Mouse (Mus musculus): ENCODE data around the gene Zfp870. TPM values are rescaled to one million over a fixed set of nuclear protein-coding genes. Genes with fewer than 3 reads are reported as not detected.

Gene Zfp870
- polyA plus RNA-seq, 1 experiment from 2014 or later: 9.8 TPM

- DNase-seq (ENCODE audit: low spot score) (no peak), ATAC-seq (ENCODE audit: insufficient number of reproducible peaks, low FRiP score, low TSS enrichment, low read depth) (no peak)
- Histone ChIP-seq H3K9me3 (ENCODE audit: control insufficient read depth, low read length) (no peaks in the 10 kb centered on the region), H3K4me1 (ENCODE audit: control insufficient read depth, insufficient read depth, low read length) (no peaks in the 10 kb centered on the region), H3K27ac (replicated peaks; ENCODE audit: low read depth, low read length) (no peak overlapping the region), H3K9ac (ENCODE audit: low read length) (no peak overlapping the region), H3K36me3 (ENCODE audit: control insufficient read depth, insufficient read depth, low read length) (no peaks in the 10 kb centered on the region), H3K4me2 (ENCODE audit: low read depth, severe bottlenecking) (no peak overlapping the region), H3K27me3 (ENCODE audit: control insufficient read depth, insufficient read depth, low read length) (no peaks in the 10 kb centered on the region), H3K4me3 (ENCODE audit: low read depth, low read length) (no peak overlapping the region)
- WGBS: 74% methylated on average over 10 of the region's 10 CpGs
These were observed 14.7 kb upstream of the Zfp870 start for GRCm38 (mm10) chr17:32906172-32906571.

GRCm38 (mm10) chr17:32905239-32905638, 13.8 kb upstream of the Zfp870 start:
- no peak overlapping the region for H3K9ac ChIP-seq (ENCODE audit: low read length)
- DNase-seq (ENCODE audit: low spot score) (peak; percentile 71), ATAC-seq (ENCODE audit: insufficient number of reproducible peaks, low FRiP score, low TSS enrichment, low read depth) (no peak)
- no peak overlapping the region for H3K4me3 ChIP-seq (ENCODE audit: low read depth, low read length)
- WGBS: 10% methylated on average over 19 of the region's 19 CpGs
- H3K4me1 ChIP-seq (ENCODE audit: control insufficient read depth, insufficient read depth, low read length): no peaks in the 10 kb centered on the region
- H3K4me2 ChIP-seq (ENCODE audit: low read depth, severe bottlenecking): peak overlapping the region; percentile 18; the same call in 1 of the 2 replicates
- no peaks in the 10 kb centered on the region for H3K9me3 ChIP-seq (ENCODE audit: control insufficient read depth, low read length)
- H3K27me3 ChIP-seq (ENCODE audit: control insufficient read depth, insufficient read depth, low read length): no peaks in the 10 kb centered on the region
- H3K36me3 ChIP-seq (ENCODE audit: control insufficient read depth, insufficient read depth, low read length): no peaks in the 10 kb centered on the region
- no peak overlapping the region for H3K27ac ChIP-seq (replicated peaks; ENCODE audit: low read depth, low read length)

GRCm38 (mm10) chr17:32904414-32904813, 13.0 kb upstream of the Zfp870 start:
- Histone ChIP-seq H3K9ac (ENCODE audit: low read length) (no peak overlapping the region), H3K36me3 (ENCODE audit: control insufficient read depth, insufficient read depth, low read length) (no peaks in the 10 kb centered on the region), H3K4me3 (ENCODE audit: low read depth, low read length) (no peak overlapping the region), H3K4me1 (ENCODE audit: control insufficient read depth, insufficient read depth, low read length) (no peaks in the 10 kb centered on the region), H3K27ac (replicated peaks; ENCODE audit: low read depth, low read length) (no peak overlapping the region), H3K9me3 (ENCODE audit: control insufficient read depth, low read length) (no peaks in the 10 kb centered on the region), H3K27me3 (ENCODE audit: control insufficient read depth, insufficient read depth, low read length) (no peaks in the 10 kb centered on the region), H3K4me2 (ENCODE audit: low read depth, severe bottlenecking) (no peak overlapping the region)
- DNase-seq (ENCODE audit: low spot score): no peak
- no peak for ATAC-seq (ENCODE audit: insufficient number of reproducible peaks, low FRiP score, low TSS enrichment, low read depth)
- 74% methylated on average over 2 of the region's 2 CpGs for WGBS

GRCm38 (mm10) chr17:32901751-32902525, 10.5 kb upstream of the Zfp870 start:
- H3K27ac ChIP-seq (replicated peaks; ENCODE audit: low read depth, low read length): no peak overlapping the region
- WGBS: 74% methylated on average over 1 of the region's 1 CpGs
- H3K4me3 ChIP-seq (ENCODE audit: low read depth, low read length): no peak overlapping the region
- no peak overlapping the region for H3K4me2 ChIP-seq (ENCODE audit: low read depth, severe bottlenecking)
- H3K36me3 ChIP-seq (ENCODE audit: control insufficient read depth, insufficient read depth, low read length): no peaks in the 10 kb centered on the region
- H3K9ac ChIP-seq (ENCODE audit: low read length): no peak overlapping the region
- ATAC-seq (ENCODE audit: insufficient number of reproducible peaks, low FRiP score, low TSS enrichment, low read depth): no peak
- DNase-seq (ENCODE audit: low spot score): no peak
- no peaks in the 10 kb centered on the region for H3K9me3 ChIP-seq (ENCODE audit: control insufficient read depth, low read length)
- no peaks in the 10 kb centered on the region for H3K4me1 ChIP-seq (ENCODE audit: control insufficient read depth, insufficient read depth, low read length)
- H3K27me3 ChIP-seq (ENCODE audit: control insufficient read depth, insufficient read depth, low read length): no peaks in the 10 kb centered on the region

- ATAC-seq (ENCODE audit: insufficient number of reproducible peaks, low FRiP score, low TSS enrichment, low read depth) (no peak), DNase-seq (ENCODE audit: low spot score) (no peak)
- Histone ChIP-seq H3K27ac (replicated peaks; ENCODE audit: low read depth, low read length) (no peak overlapping the region), H3K4me1 (ENCODE audit: control insufficient read depth, insufficient read depth, low read length) (peaks cover under 1% of the 10 kb centered on the region), H3K36me3 (ENCODE audit: control insufficient read depth, insufficient read depth, low read length) (no peaks in the 10 kb centered on the region), H3K9me3 (ENCODE audit: control insufficient read depth, low read length) (no peaks in the 10 kb centered on the region), H3K27me3 (ENCODE audit: control insufficient read depth, insufficient read depth, low read length) (no peaks in the 10 kb centered on the region), H3K4me3 (ENCODE audit: low read depth, low read length) (no peak overlapping the region), H3K4me2 (ENCODE audit: low read depth, severe bottlenecking) (no peak overlapping the region), H3K9ac (ENCODE audit: low read length) (no peak overlapping the region)
- WGBS: 87% methylated on average over 4 of the region's 4 CpGs
These were observed 4.0 kb upstream of the Zfp870 start for GRCm38 (mm10) chr17:32895421-32895820.

GRCm38 (mm10) chr17:32893901-32894300, 2.5 kb upstream of the Zfp870 start:
- Histone ChIP-seq H3K9ac (ENCODE audit: low read length) (no peak overlapping the region), H3K4me3 (ENCODE audit: low read depth, low read length) (no peak overlapping the region), H3K36me3 (ENCODE audit: control insufficient read depth, insufficient read depth, low read length) (no peaks in the 10 kb centered on the region), H3K9me3 (ENCODE audit: control insufficient read depth, low read length) (no peaks in the 10 kb centered on the region), H3K27me3 (ENCODE audit: control insufficient read depth, insufficient read depth, low read length) (no peaks in the 10 kb centered on the region), H3K27ac (replicated peaks; ENCODE audit: low read depth, low read length) (no peak overlapping the region), H3K4me1 (ENCODE audit: control insufficient read depth, insufficient read depth, low read length) (peaks cover 4% of the 10 kb centered on the region), H3K4me2 (ENCODE audit: low read depth, severe bottlenecking) (no peak overlapping the region)
- DNase-seq (ENCODE audit: low spot score): no peak
- no peak for ATAC-seq (ENCODE audit: insufficient number of reproducible peaks, low FRiP score, low TSS enrichment, low read depth)
- WGBS: 84% methylated on average over 3 of the region's 3 CpGs

- WGBS: 4% methylated on average over 11 of the region's 11 CpGs
- ATAC-seq (ENCODE audit: insufficient number of reproducible peaks, low FRiP score, low TSS enrichment, low read depth): no peak
- no peak for DNase-seq (ENCODE audit: low spot score)
These were observed 597 bp downstream of the Zfp870 start for GRCm38 (mm10) chr17:32890852-32891238.

GRCm38 (mm10) chr17:32889611-32890010, 1.8 kb downstream of the Zfp870 start:
- H3K9me3 ChIP-seq (ENCODE audit: control insufficient read depth, low read length): no peaks in the 10 kb centered on the region
- H3K4me1 ChIP-seq (ENCODE audit: control insufficient read depth, insufficient read depth, low read length): peaks cover 4% of the 10 kb centered on the region
- H3K4me2 ChIP-seq (ENCODE audit: low read depth, severe bottlenecking): no peak overlapping the region
- DNase-seq (ENCODE audit: low spot score) (no peak), ATAC-seq (ENCODE audit: insufficient number of reproducible peaks, low FRiP score, low TSS enrichment, low read depth) (no peak)
- H3K4me3 ChIP-seq (ENCODE audit: low read depth, low read length): no peak overlapping the region
- no peak overlapping the region for H3K27ac ChIP-seq (replicated peaks; ENCODE audit: low read depth, low read length)
- no peak overlapping the region for H3K9ac ChIP-seq (ENCODE audit: low read length)
- whole genome bisulfite sequencing: 96% methylated on average over 6 of the region's 6 CpGs
- H3K36me3 ChIP-seq (ENCODE audit: control insufficient read depth, insufficient read depth, low read length): no peaks in the 10 kb centered on the region
- no peaks in the 10 kb centered on the region for H3K27me3 ChIP-seq (ENCODE audit: control insufficient read depth, insufficient read depth, low read length)

More at GRCm38 (mm10) chr17:32890852-32891238, 597 bp downstream of the Zfp870 start:
- Histone ChIP-seq H3K9ac (ENCODE audit: low read length) (peak overlapping the region; percentile 84), H3K4me2 (ENCODE audit: low read depth, severe bottlenecking) (peak overlapping the region; percentile 53), H3K4me3 (ENCODE audit: low read depth, low read length) (peak overlapping the region; percentile 80), H3K27me3 (ENCODE audit: control insufficient read depth, insufficient read depth, low read length) (no peaks in the 10 kb centered on the region), H3K9me3 (ENCODE audit: control insufficient read depth, low read length) (no peaks in the 10 kb centered on the region), H3K27ac (replicated peaks; ENCODE audit: low read depth, low read length) (peak overlapping the region; percentile 52), H3K36me3 (ENCODE audit: control insufficient read depth, insufficient read depth, low read length) (no peaks in the 10 kb centered on the region), H3K4me1 (ENCODE audit: control insufficient read depth, insufficient read depth, low read length) (peaks cover 4% of the 10 kb centered on the region)
